Mouse (Mus musculus) layer of hippocampus, postnatal 25 days (tissue): ENCODE measurements around the gene Traf3ip2. TPM values are rescaled to one million over a fixed set of nuclear protein-coding genes. Genes with fewer than 3 reads are reported as not detected.

Experiments
- DNase-seq, 2 experiments: peaks; one replicate each; pipeline ENCODE4 v3.0.0; 2022; ENCODE audit warnings: mixed read lengths in 2 of 2, low spot score in 1 of 2; ENCODE audit errors: extremely low spot score in 1 of 2
- total RNA-seq, 2 experiments: library from RNA; stranded (reverse); gene quantifications; 2 replicates each; pipeline ENCODE4 v1.2.3; 2021

Gene Traf3ip2
- 1 to 10 TPM; 1.9 to 2.0 TPM for total RNA-seq

GRCm38 (mm10) chr10:39612633-39612988, at the start of gene Traf3ip2:
TSS of gene Traf3ip2 (plus strand) at chr10:39612934.
- DNase-seq, result no peak

GRCm38 (mm10) chr10:39563552-39564223, 49.0 kb upstream of the Traf3ip2 start:
- no peak for DNase-seq

GRCm38 (mm10) chr10:39566901-39567300, 45.8 kb upstream of the Traf3ip2 start:
- no peak for DNase-seq

- no peak for DNase-seq
These were observed 43.7 kb upstream of the Traf3ip2 start for GRCm38 (mm10) chr10:39568991-39569390.

GRCm38 (mm10) chr10:39571011-39571410, 41.7 kb upstream of the Traf3ip2 start:
- DNase-seq, result no peak

DNA sequence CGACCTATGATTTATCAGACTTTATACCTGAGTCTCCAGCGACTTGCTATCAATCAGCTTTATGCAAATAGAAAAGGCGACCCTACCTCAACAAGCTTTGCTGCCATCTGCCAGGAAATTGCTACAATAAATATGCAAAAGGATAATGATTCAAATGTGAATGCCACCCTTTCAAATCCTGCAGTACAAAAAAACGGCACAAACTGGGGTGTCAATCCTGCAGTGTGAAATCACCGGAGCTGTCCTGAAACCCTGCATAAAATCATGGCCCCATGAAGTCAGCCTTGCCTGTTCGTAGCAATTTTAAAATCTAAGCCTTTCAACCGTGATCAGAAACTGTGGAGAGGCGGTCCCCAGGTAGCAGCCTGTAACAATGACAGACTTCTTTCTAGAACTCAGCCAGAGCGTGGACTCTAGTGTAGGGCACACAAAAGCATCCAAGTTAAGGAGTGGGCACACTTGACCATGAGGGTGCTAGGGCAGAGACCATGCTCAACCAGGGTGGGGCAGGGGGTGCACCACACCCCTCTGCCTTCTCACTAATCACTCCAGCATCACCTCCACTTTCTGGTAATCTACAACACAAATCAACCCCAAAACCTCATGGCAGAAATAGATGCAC, 40.6 kb upstream of the Traf3ip2 start:
- DNase-seq, result no peak

GRCm38 (mm10) chr10:39572672-39573051, 40.1 kb upstream of the Traf3ip2 start:
- peak in 1 of 2 experiments; percentile 41 for DNase-seq

DNA sequence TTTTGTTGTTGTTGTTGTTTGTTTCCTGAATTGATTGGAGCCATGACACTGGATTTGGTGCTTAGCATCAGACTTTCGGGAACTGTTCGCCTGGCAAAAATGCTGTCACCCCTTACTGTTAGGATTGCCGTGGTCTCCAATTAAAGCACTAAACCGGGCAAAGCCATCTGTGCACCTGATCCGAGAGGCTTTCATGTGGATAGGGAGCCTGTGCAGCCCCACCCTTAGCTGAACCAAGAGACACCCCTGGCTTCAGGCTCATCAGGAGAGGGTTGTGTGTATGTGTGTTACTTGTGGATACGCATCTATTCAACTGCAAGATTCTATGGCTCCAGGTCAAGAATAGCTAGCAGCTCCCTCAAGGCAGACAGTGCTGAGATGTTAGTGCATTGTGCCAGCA, 36.3 kb upstream of the Traf3ip2 start:
- no peak for DNase-seq

- DNase-seq, result no peak
These were observed 32.3 kb upstream of the Traf3ip2 start for GRCm38 (mm10) chr10:39580477-39580876.

- DNase-seq, result no peak
These were observed 30.3 kb upstream of the Traf3ip2 start for GRCm38 (mm10) chr10:39582385-39582784.

GRCm38 (mm10) chr10:39583718-39584117, 29.0 kb upstream of the Traf3ip2 start:
- DNase-seq, result no peak

DNA sequence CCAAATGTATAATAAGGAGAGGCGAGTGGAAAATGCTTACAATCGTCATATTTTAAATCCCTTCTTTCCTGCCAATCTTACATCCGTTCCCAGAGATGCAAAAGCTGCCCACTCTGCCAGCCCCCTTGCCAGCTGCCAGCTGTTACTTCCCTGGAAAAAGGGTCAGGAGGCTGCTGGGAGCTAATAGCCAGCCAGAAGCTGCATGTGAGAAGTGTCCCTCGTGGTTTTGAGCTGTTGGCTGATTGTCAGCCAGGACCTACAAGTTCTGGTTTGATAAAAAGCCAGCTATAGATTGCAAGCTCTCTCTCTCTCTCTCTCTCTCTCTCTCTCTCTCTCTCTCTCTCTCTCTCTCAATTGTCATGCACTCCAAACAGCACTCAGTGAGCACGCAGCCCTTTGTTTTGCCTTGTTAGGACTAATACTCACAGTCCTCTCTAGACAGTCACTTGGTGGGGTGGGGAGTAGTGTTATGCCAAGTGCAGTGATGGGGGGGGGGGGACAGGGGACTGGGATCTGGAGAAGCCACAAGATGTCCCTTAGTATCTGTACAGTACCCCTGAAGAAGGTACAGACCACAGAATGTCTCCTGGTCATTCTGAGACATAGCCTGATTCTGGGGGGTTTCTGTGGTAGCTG, 25.3 kb upstream of the Traf3ip2 start:
- DNase-seq, result no peak

DNA sequence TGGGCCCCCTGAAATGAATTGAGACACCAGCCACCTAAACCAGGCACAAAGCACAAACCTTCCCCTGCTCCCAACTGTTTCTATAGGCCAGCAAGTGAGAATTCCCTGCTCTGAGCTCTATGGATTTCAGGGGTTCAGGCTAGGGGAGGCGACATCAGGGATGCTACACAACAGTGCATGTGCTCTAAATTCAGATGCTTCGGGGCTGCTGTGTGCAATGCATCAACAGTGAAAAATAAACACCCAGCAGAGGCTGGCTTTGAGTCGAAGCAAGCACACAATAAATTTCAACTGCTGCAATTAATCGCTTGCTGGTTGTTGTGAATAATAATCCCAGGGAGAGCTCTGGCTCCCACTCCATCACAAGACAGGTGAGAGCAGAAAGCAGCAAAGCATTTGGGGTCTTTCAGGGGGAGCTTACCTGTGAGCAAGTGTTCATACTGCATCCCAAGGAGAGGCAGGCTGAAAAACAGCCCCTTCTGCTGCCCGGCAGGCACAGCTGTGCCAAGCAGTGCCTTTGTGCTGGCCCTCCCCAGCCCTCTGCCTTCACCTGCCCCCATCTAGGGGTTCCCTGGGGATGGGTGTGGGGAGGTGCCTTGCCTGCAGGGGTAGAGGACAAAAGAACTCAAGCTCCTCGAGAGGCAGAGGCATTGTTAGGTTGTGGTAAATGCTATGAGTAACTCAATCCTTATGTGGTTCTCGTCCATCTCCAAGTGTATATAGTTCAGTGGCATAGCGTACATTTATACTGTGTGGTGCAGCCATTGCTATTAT, 24.6 kb upstream of the Traf3ip2 start:
- no peak for DNase-seq

- no peak for DNase-seq
These were observed 22.8 kb upstream of the Traf3ip2 start for GRCm38 (mm10) chr10:39589765-39590546.

GRCm38 (mm10) chr10:39590629-39591028, 22.1 kb upstream of the Traf3ip2 start:
- DNase-seq, result no peak

DNA sequence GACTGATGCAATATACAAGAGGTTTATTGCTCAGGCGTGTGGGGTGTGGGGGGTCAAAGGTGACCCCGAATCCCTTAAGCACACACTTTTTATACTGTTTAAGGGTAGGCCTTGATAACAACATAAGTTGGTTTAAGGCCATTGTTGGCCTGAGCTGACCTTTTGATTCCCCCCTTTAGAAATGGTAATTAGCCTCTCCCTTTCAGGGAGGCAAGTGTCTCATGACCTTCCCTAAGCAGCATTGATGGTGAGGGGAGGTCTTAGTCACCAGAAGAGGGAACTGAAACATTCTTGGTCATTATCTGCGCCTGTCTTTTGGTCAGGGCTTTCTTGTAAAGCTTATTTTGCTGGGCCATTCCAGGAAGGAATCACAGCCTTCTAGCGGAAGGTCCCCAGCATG, 20.2 kb upstream of the Traf3ip2 start:
- no peak for DNase-seq

- DNase-seq, result no peak
These were observed 18.0 kb upstream of the Traf3ip2 start for GRCm38 (mm10) chr10:39594716-39595115.

DNA sequence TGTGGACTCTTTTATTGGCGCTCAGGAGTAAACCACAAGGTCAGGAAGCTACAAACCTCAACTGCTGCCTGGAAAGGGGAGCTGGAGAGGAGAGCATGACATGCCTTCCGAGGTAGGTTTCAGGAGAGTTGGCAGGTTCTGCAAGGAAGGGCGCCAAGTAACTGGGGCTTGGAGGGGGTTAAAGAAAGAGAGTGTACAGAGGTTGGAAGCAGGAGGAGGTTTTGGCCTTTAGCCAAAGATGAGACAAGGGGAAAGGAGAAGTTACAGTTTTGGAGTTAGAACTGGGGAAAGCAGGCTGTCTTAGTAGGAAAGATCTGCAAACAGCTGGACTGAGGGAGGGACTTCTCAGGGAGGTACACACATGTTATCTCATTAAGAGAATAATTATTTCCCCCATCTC, 16.9 kb upstream of the Traf3ip2 start:
- DNase-seq, result no peak

DNA sequence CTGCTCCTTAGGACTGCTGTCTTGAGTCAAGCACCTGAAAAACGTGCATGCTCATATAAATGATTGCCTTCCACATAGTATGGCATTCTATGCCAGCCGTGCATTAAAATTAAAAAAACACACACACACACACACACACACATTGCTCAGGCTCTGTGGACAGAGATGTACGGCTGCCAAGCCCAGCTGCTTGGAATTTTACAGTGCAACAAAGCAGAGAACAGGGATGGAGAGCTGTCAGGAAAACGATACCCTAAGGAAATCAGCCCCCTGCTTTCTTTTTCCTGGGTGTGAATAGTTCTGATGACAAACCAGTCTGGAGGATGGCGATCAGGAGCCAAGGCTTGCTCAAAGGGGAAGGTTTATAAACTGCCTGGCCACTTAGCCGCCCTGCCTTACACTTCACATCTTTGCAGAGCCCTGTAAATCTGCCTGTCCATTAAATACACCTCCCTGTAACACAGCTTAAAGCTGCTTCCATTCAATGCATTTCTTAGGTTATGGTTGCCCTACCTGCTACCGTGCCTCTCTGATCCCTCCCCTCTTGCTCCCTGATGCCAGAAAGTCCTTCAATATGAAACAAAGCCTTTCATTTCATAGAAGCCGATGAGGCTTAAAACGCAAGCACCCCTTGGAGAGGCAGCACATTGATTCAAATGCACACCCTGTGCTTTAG, 15.5 kb upstream of the Traf3ip2 start:
- no peak for DNase-seq

- no peak for DNase-seq
These were observed 14.9 kb upstream of the Traf3ip2 start for GRCm38 (mm10) chr10:39597792-39598183.
